In genomic region chr15:79690426-79691022, GRCm38 (mm10) we compare ENCODE assay signal across 8 mouse cellular contexts. TPM values are rescaled to one million over a fixed set of nuclear protein-coding genes. Genes with fewer than 3 reads are reported as not detected.
DNase-seq lines count a peak whose midpoint lies in the region; ATAC-seq and TF ChIP-seq lines count a peak whose summit lies in the region.

Gene Gtpbp1, plus strand, starts transcription at chr15:79690845.

- peak within 1 kb of the TSS; percentile 99 for H3K4me2 ChIP-seq in kidney, embryonic 14.5 days (replicated peaks; ENCODE audit: low read depth, low read length)
- peak within 1 kb of the TSS; percentile 93 for H3K4me2 ChIP-seq in limb, embryonic 15.5 days

- H3K9me3 ChIP-seq in kidney, embryonic 14.5 days (ENCODE audit: control insufficient read depth, low read length), result no peaks in the 10 kb centered on the region
- H3K9me3 ChIP-seq in limb, embryonic 15.5 days, result no peaks in the 10 kb centered on the region

- H3K27ac ChIP-seq in bone marrow macrophage, adult 2 months (ENCODE audit: insufficient read depth, low read depth, low read length), result no peak within 1 kb of the TSS
- H3K27ac ChIP-seq in embryonic fibroblast, embryonic 13.5 days (ENCODE audit: insufficient read depth, low read length), result no peak within 1 kb of the TSS
- peak within 1 kb of the TSS; percentile 44; the same call in 1 of the 2 replicates for H3K27ac ChIP-seq in kidney, embryonic 14.5 days (ENCODE audit: low read depth, low read length)
- peak within 1 kb of the TSS; percentile 87 for H3K27ac ChIP-seq in limb, embryonic 15.5 days

- WGBS in kidney, embryonic 14.5 days, result under 1% methylated on average over 45 of the region's 45 CpGs
- WGBS in limb, embryonic 15.5 days, result under 1% methylated on average over 45 of the region's 45 CpGs

- DNase-seq in A20 (ENCODE audit: low read depth, low spot score), result peak; percentile 100
- peak; percentile 100 for DNase-seq in heart, adult 9 months (ENCODE audit: low spot score in 2 of 2)
- DNase-seq in monocyte, adult 2 months (ENCODE audit: low read depth in 1 of 2, low spot score in 2 of 2), result peak; percentile 92 to 93
- DNase-seq in spleen, postnatal 36 days (ENCODE audit: low spot score in 2 of 2), result peak; percentile 96 to 99

- peaks cover 31% of the 10 kb centered on the region for H3K4me1 ChIP-seq in bone marrow macrophage, adult 2 months (ENCODE audit: control insufficient read depth, insufficient read depth, low read length)
- no peaks in the 10 kb centered on the region; the same call in none of the 2 replicates for H3K4me1 ChIP-seq in embryonic fibroblast, embryonic 13.5 days (ENCODE audit: control insufficient read depth, insufficient read depth, low read length)
- peaks cover 29% of the 10 kb centered on the region for H3K4me1 ChIP-seq in kidney, embryonic 14.5 days (ENCODE audit: control insufficient read depth, insufficient read depth, low read length)
- peaks cover 45% of the 10 kb centered on the region for H3K4me1 ChIP-seq in limb, embryonic 15.5 days

- no peak for TF ChIP-seq CTCF in bone marrow macrophage, adult 2 months (IDR thresholded peaks at IDR 0.05; ENCODE audit: low read depth, low read length)
- no peak for TF ChIP-seq CTCF in embryonic fibroblast, embryonic 13.5 days (IDR thresholded peaks at IDR 0.05; ENCODE audit: borderline replicate concordance, insufficient read depth, low read length)

- TF ChIP-seq POLR2A in bone marrow macrophage, adult 2 months (IDR thresholded peaks at IDR 0.05; ENCODE audit: borderline replicate concordance, low read depth, low read length), result 0 out of 2 replicates have a peak, but pooled peaks have one; percentile 60
- peak; percentile 60 for TF ChIP-seq POLR2A in embryonic fibroblast, embryonic 13.5 days (IDR thresholded peaks at IDR 0.05; ENCODE audit: low read depth, low read length)

- peak within 1 kb of the TSS; percentile 86 for H3K4me3 ChIP-seq in bone marrow macrophage, adult 2 months (ENCODE audit: insufficient read depth, low read length)
- peak within 1 kb of the TSS; percentile 84 for H3K4me3 ChIP-seq in embryonic fibroblast, embryonic 13.5 days (ENCODE audit: insufficient read depth, low read length)
- peak within 1 kb of the TSS; percentile 78 for H3K4me3 ChIP-seq in kidney, embryonic 14.5 days (ENCODE audit: low read length)
- H3K4me3 ChIP-seq in limb, embryonic 15.5 days, result peak within 1 kb of the TSS; percentile 97

- peak; percentile 95 for ATAC-seq in kidney, embryonic 14.5 days (ENCODE audit: low FRiP score, low TSS enrichment)
- ATAC-seq in limb, embryonic 15.5 days (ENCODE audit: insufficient number of reproducible peaks, low FRiP score, low TSS enrichment, low read depth), result peak; percentile 96

- no peaks in the 10 kb centered on the region for H3K36me3 ChIP-seq in kidney, embryonic 14.5 days (ENCODE audit: control insufficient read depth, insufficient read depth, low read length)
- H3K36me3 ChIP-seq in limb, embryonic 15.5 days, result peaks cover 14% of the 10 kb centered on the region

- H3K27me3 ChIP-seq in kidney, embryonic 14.5 days (ENCODE audit: control insufficient read depth, insufficient read depth, low read length), result no peaks in the 10 kb centered on the region
- no peaks in the 10 kb centered on the region for H3K27me3 ChIP-seq in limb, embryonic 15.5 days

- peak within 1 kb of the TSS; percentile 89 for H3K9ac ChIP-seq in kidney, embryonic 14.5 days (ENCODE audit: low read depth, low read length)
- peak within 1 kb of the TSS; percentile 83 for H3K9ac ChIP-seq in limb, embryonic 15.5 days

RNA-seq across cellular contexts. Expression of gene Gtpbp1, which starts in this region (rescaled TPM):
- 27.1 and 32.7 TPM in 2 replicates for polyA plus RNA-seq in bone marrow macrophage, adult 2 months (2012; ENCODE audit: insufficient read depth, insufficient read length, missing spikeins)
- polyA plus RNA-seq in embryonic fibroblast, embryonic 13.5 days (2011; ENCODE audit: insufficient read length, low read depth, missing spikeins), result 18.6 and 25.3 TPM in 2 replicates
- 20.3 and 31.6 TPM in 2 replicates for polyA plus RNA-seq in kidney, embryonic 14.5 days (2014; fragmentation: Nextera tagmentation; extraction: Ambion mirVana)
- polyA plus RNA-seq in limb, embryonic 15.5 days (2015; fragmentation: Nextera tagmentation; extraction: Ambion mirVana), result 35.0 and 36.0 TPM in 2 replicates

Comparison
In these comparisons a context has a peak if more than half of its experiments do, and no peak if none do; other contexts are left out.
1. H3K27ac ChIP-seq: peak in kidney, embryonic 14.5 days (single experiment) and limb, embryonic 15.5 days (single experiment); none in bone marrow macrophage, adult 2 months (single experiment) and embryonic fibroblast, embryonic 13.5 days (single experiment).
2. Peak in every context shown above with its lines, with median percentiles within 50 percentile points of each other: DNase-seq and H3K4me3 ChIP-seq.